Mouse (Mus musculus) gonadal fat pad, adult 2 months (tissue): ENCODE measurements around the gene Rab28. TPM values are rescaled to one million over a fixed set of nuclear protein-coding genes. Genes with fewer than 3 reads are reported as not detected.

Experiments
- DNase-seq: peaks from one replicate; pipeline ENCODE4 v3.0.0-alpha.2; 2012; ENCODE audit warnings: low read depth
- polyA plus RNA-seq: library from polyadenylated mRNA; depleted of rRNA; stranded (reverse); fragments of >200 nt; gene quantifications from 2 replicates; pipeline ENCODE4 v1.2.3, GENCODE M21; 2012; rRNA removed

The Rab28 gene
- polyA plus RNA-seq, 1 experiment = 27.2 TPM

GRCm38 (mm10) chr5:41627224-41628144 is 80.5 kb downstream of the Rab28 start:
- DNase-seq = no peak

DNA sequence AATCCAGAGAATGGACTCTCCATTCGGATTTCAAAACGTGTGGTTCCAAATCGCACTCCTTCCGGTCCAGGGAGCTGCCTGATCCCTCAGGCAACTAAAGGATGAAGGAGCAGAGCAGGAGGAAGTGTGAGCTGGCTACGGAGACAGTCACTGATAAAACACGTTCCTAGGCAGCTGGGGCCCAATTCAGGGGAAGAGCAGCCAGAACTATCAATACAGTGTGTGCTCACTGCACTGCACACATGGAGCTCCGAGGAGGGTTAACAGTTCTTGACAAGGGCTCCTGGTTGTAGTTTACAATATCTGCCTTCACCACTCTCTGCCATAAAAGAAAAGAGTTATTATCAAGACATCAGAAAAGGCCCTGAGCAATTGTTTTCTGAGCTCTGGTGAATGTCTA is 82.4 kb downstream of the Rab28 start:
- DNase-seq = no peak

DNA sequence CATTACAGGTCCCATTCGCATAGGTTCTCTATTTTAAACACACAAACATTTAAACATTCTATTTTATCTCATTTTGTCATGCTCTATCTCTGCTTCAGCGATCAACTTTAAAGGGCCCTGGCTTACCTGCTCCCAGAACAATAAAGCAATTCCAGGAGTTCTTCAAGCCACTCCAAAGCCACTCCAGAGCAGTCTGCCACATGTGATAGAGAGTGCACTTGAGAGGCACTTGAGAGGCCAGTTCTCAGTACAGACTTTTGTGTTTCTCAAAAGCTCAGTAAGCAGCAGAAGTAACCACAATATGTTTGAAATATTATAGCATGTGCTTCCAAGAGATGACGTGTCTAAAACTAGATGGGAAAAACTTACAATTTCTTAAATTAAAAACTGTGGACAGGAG is 86.2 kb downstream of the Rab28 start:
- no peak for DNase-seq

DNA sequence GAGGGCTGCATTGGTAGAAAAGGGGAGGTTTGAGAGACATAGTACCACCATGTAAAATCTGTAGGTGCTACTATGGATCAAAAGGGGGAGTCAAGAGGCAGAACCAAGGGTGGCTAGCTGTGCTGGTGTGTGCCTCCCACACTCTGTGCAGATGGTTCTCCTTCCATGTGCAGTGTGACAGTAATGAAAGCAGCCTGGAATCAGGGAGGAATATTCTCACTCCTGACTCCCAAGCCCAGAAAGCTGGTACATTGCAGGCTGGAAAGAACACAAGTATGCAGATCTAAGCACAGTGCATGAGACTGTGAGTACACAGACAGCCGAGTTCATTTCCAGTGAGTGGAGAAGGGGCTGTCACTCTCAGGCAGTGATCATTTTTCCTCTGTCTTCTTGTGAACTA is 89.0 kb downstream of the Rab28 start:
- DNase-seq = no peak

- DNase-seq = no peak
These were observed 97.4 kb downstream of the Rab28 start for GRCm38 (mm10) chr5:41610447-41611030.

DNA sequence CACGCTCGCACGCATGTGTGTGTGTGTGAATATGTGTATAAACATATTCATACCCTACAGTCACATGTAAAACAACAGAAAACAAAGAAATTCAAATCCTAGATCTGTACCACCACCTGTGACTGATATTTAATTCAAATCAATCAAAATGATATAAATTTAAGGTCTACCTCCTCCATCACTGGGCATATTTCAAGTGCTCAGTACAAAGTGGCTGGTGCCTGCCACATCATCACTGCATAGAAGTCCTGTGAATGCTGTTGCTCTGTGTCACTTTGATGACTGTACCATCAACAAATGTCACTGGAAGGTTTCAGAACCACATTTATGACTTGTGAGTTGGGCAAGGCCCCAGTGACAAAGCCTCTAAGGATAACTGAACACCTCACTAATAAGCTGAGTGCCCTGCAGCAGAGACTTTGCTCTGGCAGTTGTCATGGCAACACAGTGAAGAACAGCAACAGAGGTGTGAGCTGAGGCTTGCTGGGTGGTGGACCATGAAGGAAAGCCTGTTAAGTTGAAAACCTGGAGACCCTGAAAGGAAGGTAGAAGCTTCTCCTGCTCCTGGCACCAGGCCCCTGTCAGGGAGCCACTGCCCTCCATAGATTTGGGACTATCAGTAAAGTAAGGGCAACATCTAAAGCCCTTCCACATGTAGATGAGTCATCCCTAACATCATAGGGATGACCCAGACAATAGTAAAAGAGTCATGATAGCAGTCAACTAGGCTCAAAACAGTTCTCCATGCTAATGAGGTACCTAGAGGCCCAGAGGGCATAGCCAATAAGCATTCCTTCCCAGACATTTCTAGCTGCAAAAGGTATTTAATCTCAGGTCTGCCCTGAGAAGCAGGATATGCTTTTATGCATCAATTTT is 111.5 kb downstream of the Rab28 start:
- no peak for DNase-seq

- DNase-seq = no peak
These were observed 112.8 kb downstream of the Rab28 start for GRCm38 (mm10) chr5:41595199-41595598.

DNA sequence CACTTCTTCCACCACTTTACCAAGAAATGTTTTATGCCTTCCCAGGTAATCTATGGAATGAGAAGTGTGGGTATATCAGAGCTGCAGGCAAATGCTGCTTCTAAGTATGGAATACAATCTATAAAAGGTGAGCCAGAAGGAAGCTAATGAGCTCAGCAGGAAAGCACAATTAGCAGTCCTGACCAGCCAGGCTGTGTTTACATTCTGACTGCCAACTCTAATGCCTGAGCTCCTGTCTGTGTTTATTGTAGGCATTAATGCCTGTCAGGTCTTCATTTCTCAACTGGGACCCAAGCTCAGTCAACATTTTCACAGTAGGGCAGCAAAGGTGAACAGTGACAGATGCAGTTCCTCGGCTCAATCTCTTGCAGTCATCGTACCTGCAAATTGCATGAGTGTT is 129.9 kb downstream of the Rab28 start:
- DNase-seq = no peak

Other genes starting within 250 kb of the Rab28 start
- gene Nkx3-2, start 56.3 kb upstream of the Rab28 start, polyA plus RNA-seq = 0.09 TPM in 1 of 2 replicates, not detected in the other
- 4.2 and 5.3 TPM in 2 replicates for gene Bod1l, start 136.2 kb upstream of the Rab28 start, polyA plus RNA-seq